Comparison of ENCODE assay signal across 10 mouse cellular contexts in the genomic region with DNA sequence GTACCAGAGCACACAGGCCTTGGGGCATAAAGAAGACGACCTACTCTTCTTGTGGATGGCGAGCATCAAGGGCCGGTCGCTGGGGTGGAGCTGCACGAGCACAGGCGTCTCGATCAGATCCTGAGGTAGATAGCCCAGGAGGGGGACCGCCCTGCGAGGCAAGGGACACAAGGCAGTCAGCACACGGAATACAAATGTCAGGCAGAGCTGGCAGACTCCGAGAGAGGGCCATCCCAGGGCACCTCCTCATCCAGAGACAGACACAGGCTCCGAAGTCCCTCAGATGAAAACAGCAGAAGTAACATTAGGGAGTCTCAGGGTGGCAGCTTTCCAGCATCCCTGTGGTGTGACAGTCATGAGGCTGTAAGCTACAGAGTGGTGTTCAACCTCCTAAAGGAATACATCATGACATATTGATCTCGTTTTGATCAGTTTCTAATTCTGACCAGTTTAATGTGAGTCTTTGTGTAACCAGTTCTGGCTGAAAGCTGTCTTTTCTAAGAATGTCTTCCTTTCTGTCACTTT. TPM values are rescaled to one million over a fixed set of nuclear protein-coding genes. Genes with fewer than 3 reads are reported as not detected.
DNase-seq lines count a peak whose midpoint lies in the region; ATAC-seq lines count a peak whose summit lies in the region.
"Had no signal": no experiment of that assay in that cellular context is flagged by ENCODE, and none has a peak within 500 bp of the region (broad histone marks: within the 10 kb centered on the region; RNA-seq: fewer than 3 reads in every experiment).

No protein-coding gene starts in this region.

- peaks cover 2% of the 10 kb centered on the region; the same call in 1 of the 2 replicates for H3K36me3 ChIP-seq in kidney, embryonic 16.5 days (ENCODE audit: insufficient read depth, low read length)
- peaks cover 21% of the 10 kb centered on the region for H3K36me3 ChIP-seq in intestine, embryonic 15.5 days
- H3K36me3 ChIP-seq: forebrain, embryonic 12.5 days had no signal

- peaks cover 15% of the 10 kb centered on the region for H3K4me1 ChIP-seq in kidney, embryonic 16.5 days (ENCODE audit: insufficient read depth, low read length)
- H3K4me1 ChIP-seq in brown adipose tissue, adult 24 weeks (ENCODE audit: control insufficient read depth, insufficient read depth, insufficient read length, low read length), result peaks cover 25% of the 10 kb centered on the region
- H3K4me1 ChIP-seq in intestine, embryonic 15.5 days (replicated peaks), result peaks cover 15% of the 10 kb centered on the region
- H3K4me1 ChIP-seq: midbrain, embryonic 15.5 days had no signal

- H3K4me2 ChIP-seq in kidney, embryonic 16.5 days (replicated peaks; ENCODE audit: low read depth, low read length), result no peak overlapping the region
- no peak overlapping the region for H3K4me2 ChIP-seq in intestine, embryonic 15.5 days (replicated peaks)
- H3K4me2 ChIP-seq: forebrain, embryonic 12.5 days; midbrain, embryonic 15.5 days had no signal

- no peaks in the 10 kb centered on the region for H3K9me3 ChIP-seq in kidney, embryonic 16.5 days (ENCODE audit: low read length)
- H3K9me3 ChIP-seq in intestine, embryonic 15.5 days, result no peaks in the 10 kb centered on the region
- H3K9me3 ChIP-seq: forebrain, embryonic 12.5 days; midbrain, embryonic 15.5 days had no signal

- peak overlapping the region; percentile 75; the same call in 1 of the 2 replicates for H3K27ac ChIP-seq in kidney, embryonic 16.5 days (ENCODE audit: low read length)
- H3K27ac ChIP-seq in brown adipose tissue, adult 24 weeks (replicated peaks; ENCODE audit: low read depth, low read length), result peak overlapping the region; percentile 99
- H3K27ac ChIP-seq in intestine, embryonic 15.5 days, result peak overlapping the region; percentile 73
- H3K27ac ChIP-seq: forebrain, embryonic 12.5 days; midbrain, embryonic 15.5 days had no signal

- DNase-seq in cerebellum, adult 8-10 months, result peak; percentile 29
- no peak for DNase-seq in cerebellum, postnatal 4 days (ENCODE audit: low spot score in 2 of 2)
- no peak for DNase-seq in kidney, adult 8-10 months
- no peak for DNase-seq in thymus, postnatal 36 days
- DNase-seq in spleen, adult 12 weeks (ENCODE audit: low spot score), result no peak

- 77% methylated on average over 13 of the region's 13 CpGs for WGBS in kidney, embryonic 16.5 days
- 91% methylated on average over 13 of the region's 13 CpGs for WGBS in intestine, embryonic 15.5 days

- ATAC-seq in kidney, embryonic 16.5 days (ENCODE audit: low FRiP score, low TSS enrichment), result no peak
- no peak for ATAC-seq in intestine, embryonic 15.5 days
- ATAC-seq: midbrain, embryonic 15.5 days had no signal

- H3K27me3 ChIP-seq in kidney, embryonic 16.5 days (ENCODE audit: insufficient read depth, low read length), result no peaks in the 10 kb centered on the region
- no peaks in the 10 kb centered on the region for H3K27me3 ChIP-seq in intestine, embryonic 15.5 days (replicated peaks)
- H3K27me3 ChIP-seq: forebrain, embryonic 12.5 days; midbrain, embryonic 15.5 days had no signal

- H3K9ac ChIP-seq in kidney, embryonic 16.5 days (replicated peaks; ENCODE audit: low read length), result no peak overlapping the region
- no peak overlapping the region for H3K9ac ChIP-seq in intestine, embryonic 15.5 days
- H3K9ac ChIP-seq: forebrain, embryonic 12.5 days; midbrain, embryonic 15.5 days had no signal

- H3K4me3 ChIP-seq in kidney, embryonic 16.5 days (ENCODE audit: low read length), result no peak overlapping the region
- no peak overlapping the region for H3K4me3 ChIP-seq in brown adipose tissue, adult 24 weeks (ENCODE audit: insufficient read depth, low read depth, low read length)
- no peak overlapping the region for H3K4me3 ChIP-seq in intestine, embryonic 15.5 days (replicated peaks)
- H3K4me3 ChIP-seq: forebrain, embryonic 12.5 days; midbrain, embryonic 15.5 days had no signal

RNA-seq across cellular contexts. Expression of a gene that starts 21.8 kb away (rescaled TPM):
- polyA plus RNA-seq in kidney, embryonic 16.5 days (2015; fragmentation: Nextera tagmentation; extraction: Ambion mirVana), result 69.0 and 72.2 TPM in 2 replicates
- polyA plus RNA-seq in brown adipose tissue, adult 24 weeks (2012; ENCODE audit: insufficient read depth, insufficient read length, missing spikeins), result 7.8 and 10.9 TPM in 2 replicates
- 94.0 and 103 TPM in 2 replicates for polyA plus RNA-seq in intestine, embryonic 15.5 days (2015; fragmentation: Nextera tagmentation; extraction: Ambion mirVana)

RNA-seq across cellular contexts. Expression of a gene that starts 23.5 kb away (rescaled TPM):
- 4.2 and 4.6 TPM in 2 replicates for polyA plus RNA-seq in kidney, embryonic 16.5 days (2015; fragmentation: Nextera tagmentation; extraction: Ambion mirVana)
- polyA plus RNA-seq in brown adipose tissue, adult 24 weeks (2012; ENCODE audit: insufficient read depth, insufficient read length, missing spikeins), result 1.6 and 6.7 TPM in 2 replicates
- 7.8 and 7.9 TPM in 2 replicates for polyA plus RNA-seq in intestine, embryonic 15.5 days (2015; fragmentation: Nextera tagmentation; extraction: Ambion mirVana)

RNA-seq across cellular contexts. Expression of a gene that starts 37.1 kb away (rescaled TPM):
- polyA plus RNA-seq in kidney, embryonic 16.5 days (2015; fragmentation: Nextera tagmentation; extraction: Ambion mirVana), result 140 and 143 TPM in 2 replicates
- polyA plus RNA-seq in brown adipose tissue, adult 24 weeks (2012; ENCODE audit: insufficient read depth, insufficient read length, missing spikeins), result 37.9 and 39.9 TPM in 2 replicates
- polyA plus RNA-seq in intestine, embryonic 15.5 days (2015; fragmentation: Nextera tagmentation; extraction: Ambion mirVana), result 119 and 128 TPM in 2 replicates

RNA-seq across cellular contexts. Expression of a gene that starts 58.8 kb away (rescaled TPM):
- polyA plus RNA-seq in kidney, embryonic 16.5 days (2015; fragmentation: Nextera tagmentation; extraction: Ambion mirVana), result 10.7 and 11.3 TPM in 2 replicates
- 3.8 and 4.9 TPM in 2 replicates for polyA plus RNA-seq in brown adipose tissue, adult 24 weeks (2012; ENCODE audit: insufficient read depth, insufficient read length, missing spikeins)
- 7.2 and 8.1 TPM in 2 replicates for polyA plus RNA-seq in intestine, embryonic 15.5 days (2015; fragmentation: Nextera tagmentation; extraction: Ambion mirVana)
